Comparison of ENCODE assay signal across 25 mouse cellular contexts in genomic region chr4:104779460-104779859, GRCm38 (mm10). TPM values are rescaled to one million over a fixed set of nuclear protein-coding genes. Genes with fewer than 3 reads are reported as not detected.
"Had no signal": no experiment of that assay in that cellular context is flagged by ENCODE, and none has a peak within 500 bp of the region (broad histone marks: within the 10 kb centered on the region; RNA-seq: fewer than 3 reads in every experiment).

No protein-coding gene starts in this region.

- H3K36me3 ChIP-seq: lung, embryonic 15.5 days; midbrain, embryonic 12.5 days; neural tube, embryonic 12.5 days had no signal

- ATAC-seq: lung, postnatal 0 days; midbrain, embryonic 16.5 days had no signal

- H3K9me3 ChIP-seq: liver, embryonic 15.5 days; lung, embryonic 15.5 days; midbrain, embryonic 12.5 days; neural tube, embryonic 12.5 days had no signal

- H3K27me3 ChIP-seq: liver, embryonic 15.5 days; lung, embryonic 15.5 days; megakaryocyte, embryonic 14.5 days; neural tube, embryonic 12.5 days had no signal

- DNase-seq: lung, adult 2 months; lung, postnatal 14 days; lung, postnatal 36 days; midbrain, embryonic 14.5 days; retina, postnatal 1 day; right cerebral cortex, adult 18-20 months; right cerebral cortex, postnatal 25 days; right cerebral cortex, postnatal 4 days; spleen, adult 18-20 months; thymus, adult 18-20 months; thymus, postnatal 14 days; thymus, postnatal 36 days had no signal

- H3K4me2 ChIP-seq: liver, embryonic 15.5 days; lung, embryonic 15.5 days; midbrain, embryonic 12.5 days; neural tube, embryonic 12.5 days had no signal

- H3K4me1 ChIP-seq: liver, embryonic 15.5 days; lung, embryonic 15.5 days; megakaryocyte, embryonic 14.5 days; neural tube, embryonic 12.5 days had no signal

- H3K9ac ChIP-seq: liver, embryonic 15.5 days; lung, embryonic 15.5 days; midbrain, embryonic 12.5 days; neural tube, embryonic 12.5 days had no signal

- H3K27ac ChIP-seq: liver, embryonic 15.5 days; lung, embryonic 15.5 days; macrophage; midbrain, embryonic 12.5 days; neural tube, embryonic 12.5 days had no signal

- H3K4me3 ChIP-seq: liver, embryonic 15.5 days; lung, embryonic 15.5 days; megakaryocyte, embryonic 14.5 days; midbrain, embryonic 12.5 days; neural tube, embryonic 12.5 days had no signal

RNA-seq across cellular contexts. Expression of gene C8b, which starts 13.3 kb away (rescaled TPM):
- total RNA-seq: megakaryocyte progenitor cell, adult 5-6 weeks; monocyte, adult 5-6 weeks; neutrophil, adult 5-6 weeks had no signal
- polyA plus RNA-seq: lung, adult 2 months; lung, postnatal 0 days; macrophage; midbrain, embryonic 12.5 days; midbrain, embryonic 14.5 days; midbrain, embryonic 16.5 days; neural tube, embryonic 12.5 days; small intestine, adult 2 months; stomach, embryonic 14.5 days had no signal
